Mouse (Mus musculus) megakaryocyte, embryonic 14.5 days (primary cell): ENCODE results near the gene Mrpl46.

Source experiments
- FLI1 ChIP-seq: IDR thresholded peaks from 2 replicates; pipeline ENCODE4 v1.6.1; 2012; ENCODE audit warnings: low read length, inconsistent platforms, mixed read lengths
- GATA1 ChIP-seq: IDR thresholded peaks from 3 replicates; pipeline ENCODE4 v1.6.1; 2012; ENCODE audit warnings: mixed read lengths, low read length, inconsistent platforms, borderline replicate concordance

- TF ChIP-seq FLI1 (no peak), GATA1 (no peak)
These were observed 30.4 kb downstream of the Mrpl46 start for GRCm38 (mm10) chr7:78752961-78753360.
